Mouse (Mus musculus) adrenal gland, adult 18-20 months (tissue): Measurements from ENCODE around the gene Chst11. TPM values are rescaled to one million over a fixed set of nuclear protein-coding genes. Genes with fewer than 3 reads are reported as not detected.

Experiments
- DNase-seq, 2 experiments: peaks; one replicate each; pipeline ENCODE4 v3.0.0; 2021 to 2022; ENCODE audit warnings: low spot score in 2 of 2
- total RNA-seq, 2 experiments: library from RNA; stranded (reverse); gene quantifications; 1 replicate in 1 of 2; 2 replicates in 1 of 2; pipeline ENCODE4 v1.2.3; 2021

Gene Chst11
- total RNA-seq, 2 experiments from 2014 or later, result 49.8 to 68.7 TPM

DNA sequence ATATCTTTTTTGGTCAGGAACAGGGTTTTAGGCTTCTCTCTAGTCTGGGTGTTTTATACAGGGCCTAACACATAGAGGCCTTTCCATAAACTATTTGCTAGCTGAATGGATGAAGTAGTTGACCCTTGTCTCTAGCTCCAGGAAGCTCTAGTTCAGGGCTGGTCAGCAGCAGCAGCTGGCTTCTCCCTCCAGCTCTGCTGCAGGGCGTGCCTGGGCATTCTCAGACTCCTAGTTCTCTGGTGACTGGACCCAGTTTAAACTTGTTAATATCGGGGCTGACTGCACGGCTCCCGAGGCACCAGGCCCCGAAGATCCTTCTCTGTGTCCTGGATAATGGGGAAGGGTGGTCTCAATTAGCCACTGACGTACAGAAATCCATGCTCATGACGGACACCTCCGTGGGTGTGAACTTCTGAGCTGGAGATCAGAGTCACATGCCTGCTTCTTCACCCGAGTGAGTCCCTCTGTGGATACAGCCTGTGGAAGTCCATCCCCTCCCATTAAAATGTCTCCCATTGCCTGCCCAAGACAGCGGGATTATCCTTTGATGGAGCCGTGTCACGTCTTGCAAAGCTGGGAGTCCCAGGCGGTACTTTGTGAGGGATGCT lies 4.2 kb downstream of the Chst11 start:
- DNase-seq, result no peak

DNA sequence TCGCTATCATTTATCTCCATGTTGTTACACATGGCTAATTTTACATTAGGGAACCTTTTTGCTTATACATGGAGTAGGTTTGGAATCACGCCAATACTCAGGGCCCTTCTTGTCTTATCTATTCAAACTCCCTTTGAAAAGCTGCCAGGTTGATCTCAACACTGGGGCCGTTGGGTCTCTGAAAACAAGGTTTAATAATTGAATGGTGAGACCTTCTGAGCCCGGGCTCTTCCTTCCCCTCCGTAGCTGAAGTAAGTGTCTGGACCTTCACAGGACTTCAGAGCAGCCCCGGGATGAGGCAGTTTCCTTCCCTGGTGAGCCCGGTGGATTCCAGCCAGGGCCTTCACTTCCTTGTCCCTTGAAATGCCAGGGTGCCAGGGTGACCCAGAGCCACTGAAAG lies 5.6 kb downstream of the Chst11 start:
- peak in 1 of 2 experiments; percentile 41 for DNase-seq

DNA sequence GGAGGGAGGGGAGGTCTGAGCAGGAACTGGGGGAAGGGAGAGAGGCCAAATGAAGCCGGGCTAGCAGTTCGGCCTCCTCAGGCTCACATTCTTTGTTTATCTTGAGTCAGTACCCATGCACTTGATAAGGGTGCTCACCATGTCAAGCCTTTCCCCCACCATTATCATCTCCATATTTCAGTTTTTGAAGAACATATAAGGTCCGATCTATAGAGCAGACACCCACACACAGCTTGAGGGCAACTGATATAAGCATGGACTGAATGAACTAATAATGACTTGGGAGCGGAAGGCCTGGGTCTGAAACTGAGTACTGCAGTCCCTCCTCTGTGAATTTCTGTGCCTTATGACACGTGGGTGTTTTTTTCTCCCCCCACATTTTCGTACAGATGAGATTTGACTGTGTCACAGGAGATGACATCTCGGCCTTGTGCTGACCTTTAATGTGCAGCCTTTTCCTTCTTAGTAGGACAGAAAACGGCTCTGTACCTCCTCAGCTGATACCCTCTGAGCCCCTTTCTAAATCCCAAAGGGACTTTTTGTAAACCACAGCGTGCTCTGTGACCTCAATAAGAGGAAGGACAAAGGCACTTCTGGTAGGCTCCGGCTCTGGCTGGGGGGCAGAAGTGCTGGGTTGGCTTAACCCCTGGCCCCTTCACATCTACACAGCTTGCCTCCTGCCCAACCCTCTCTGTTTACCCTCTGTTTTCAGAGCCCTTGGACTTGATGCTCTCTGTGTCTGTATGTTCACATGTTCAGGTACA lies 6.6 kb downstream of the Chst11 start:
- no peak for DNase-seq

DNA sequence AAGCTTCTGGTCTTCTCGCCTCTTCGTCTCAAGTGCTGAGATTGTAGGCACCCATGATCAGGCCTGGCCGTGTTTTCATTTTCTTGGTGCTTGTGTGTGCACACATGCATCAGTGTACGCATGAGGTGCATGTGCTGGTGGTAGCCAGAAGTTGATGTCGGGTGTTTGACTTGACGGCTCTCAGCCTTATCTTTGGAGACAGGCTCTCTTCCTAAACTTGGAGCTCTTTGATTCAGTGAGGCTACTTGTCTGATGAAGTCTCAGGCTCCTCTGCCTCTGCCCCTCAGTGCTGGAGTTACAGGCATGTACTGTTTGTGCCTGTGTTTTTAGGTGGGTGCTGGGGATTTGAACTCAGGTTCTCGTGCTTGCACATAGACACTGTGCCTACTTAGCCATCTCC lies 9.0 kb downstream of the Chst11 start:
- DNase-seq, result no peak

DNA sequence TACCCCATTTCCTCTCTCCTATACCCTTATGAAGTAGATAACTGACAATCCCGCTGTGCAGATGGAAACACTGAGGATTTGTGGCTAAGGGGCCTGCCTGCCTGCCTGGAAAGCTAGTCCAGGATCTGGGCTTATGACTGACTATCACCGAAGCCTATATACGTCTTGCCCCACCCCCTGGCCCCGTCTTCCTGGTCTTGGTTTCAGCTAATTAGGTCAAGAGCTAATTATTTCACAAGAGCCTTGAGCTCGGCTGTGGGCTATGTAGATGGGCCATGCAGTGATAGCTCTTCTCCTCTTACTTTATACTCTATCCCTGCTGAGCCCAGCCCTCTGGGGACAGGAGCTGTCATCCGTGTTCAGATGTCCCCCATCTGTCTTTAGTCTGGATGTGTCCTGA lies 12.2 kb downstream of the Chst11 start:
- DNase-seq, result no peak

DNA sequence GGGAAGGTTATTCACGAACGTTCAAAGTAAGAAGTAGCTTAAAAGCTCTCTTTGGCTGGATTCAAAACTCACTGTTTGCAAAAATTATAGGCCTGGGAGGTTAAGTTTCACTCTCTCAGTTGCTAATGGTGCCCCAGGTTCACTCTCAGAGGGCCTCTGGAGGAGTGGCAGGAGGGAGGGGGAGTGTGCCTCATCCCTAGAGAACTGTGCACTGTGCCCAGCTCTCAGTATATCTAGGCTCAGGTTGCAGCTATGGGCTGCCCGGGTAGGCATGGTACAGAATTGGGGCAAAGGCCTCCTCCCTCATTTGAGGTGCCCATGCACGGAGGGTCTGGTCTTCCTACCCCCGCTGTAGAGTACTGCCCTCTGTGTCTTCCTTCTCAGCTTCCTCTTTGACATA lies 14.9 kb downstream of the Chst11 start:
- DNase-seq, result no peak

DNA sequence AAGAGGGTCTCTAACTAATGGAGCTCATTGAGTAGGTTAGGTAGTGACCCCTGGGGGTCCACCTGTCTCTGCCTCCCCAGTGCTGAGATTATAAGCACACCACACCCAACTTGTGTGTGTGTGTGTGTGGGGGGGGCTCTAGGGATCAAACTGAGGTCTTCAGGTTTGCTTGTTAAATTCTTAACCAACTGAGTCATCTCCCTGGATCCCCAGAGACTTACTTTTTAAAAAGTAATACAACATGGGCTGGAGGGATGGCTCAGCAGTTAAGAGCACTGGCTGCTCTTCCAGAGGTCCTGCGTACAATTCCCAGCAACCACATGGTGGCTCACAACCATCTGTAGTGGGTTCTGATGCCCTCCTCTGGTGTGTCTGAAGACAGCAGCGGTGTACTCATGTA lies 15.4 kb downstream of the Chst11 start:
- DNase-seq, result no peak

DNA sequence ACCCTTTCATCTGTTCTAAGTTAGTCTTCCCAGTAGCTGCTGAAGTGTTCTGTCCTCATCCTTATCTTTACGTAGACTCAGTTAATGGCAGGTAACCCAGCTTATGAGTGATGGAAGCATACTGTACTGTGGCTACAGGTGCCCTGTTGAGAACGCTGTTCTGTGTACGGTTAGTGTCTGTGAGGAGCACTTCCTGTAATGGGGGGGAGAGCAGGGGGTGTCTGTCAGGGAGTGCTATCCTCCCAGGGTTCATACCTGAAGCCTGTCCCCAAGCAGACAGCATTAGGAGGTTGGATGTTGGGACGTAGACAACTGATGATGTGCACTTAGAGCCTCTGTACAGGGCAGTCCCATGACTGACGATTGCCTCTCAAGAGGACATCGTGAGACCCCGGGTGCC lies 18.6 kb downstream of the Chst11 start:
- DNase-seq, result no peak

DNA sequence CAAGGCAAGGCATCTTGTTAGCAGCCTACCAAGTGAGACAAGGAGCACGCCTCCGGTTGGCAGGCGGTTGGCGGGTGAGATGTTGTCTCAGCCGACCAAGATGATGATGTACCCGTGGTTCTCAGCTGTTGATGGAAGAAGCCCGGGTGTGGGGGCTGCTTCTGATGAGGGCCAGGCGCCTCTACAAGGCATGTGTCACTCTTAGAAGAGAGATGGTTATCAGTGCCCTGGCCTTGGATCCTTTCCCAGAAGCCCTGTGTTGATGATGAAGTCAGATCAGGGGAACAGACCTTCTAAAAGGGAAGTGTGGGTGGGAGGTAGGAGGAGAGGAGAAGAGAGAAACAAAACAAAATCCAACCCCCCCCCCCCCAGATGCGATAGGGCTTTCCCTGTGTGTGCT lies 19.1 kb downstream of the Chst11 start:
- peak; percentile 37 to 48 for DNase-seq

DNA sequence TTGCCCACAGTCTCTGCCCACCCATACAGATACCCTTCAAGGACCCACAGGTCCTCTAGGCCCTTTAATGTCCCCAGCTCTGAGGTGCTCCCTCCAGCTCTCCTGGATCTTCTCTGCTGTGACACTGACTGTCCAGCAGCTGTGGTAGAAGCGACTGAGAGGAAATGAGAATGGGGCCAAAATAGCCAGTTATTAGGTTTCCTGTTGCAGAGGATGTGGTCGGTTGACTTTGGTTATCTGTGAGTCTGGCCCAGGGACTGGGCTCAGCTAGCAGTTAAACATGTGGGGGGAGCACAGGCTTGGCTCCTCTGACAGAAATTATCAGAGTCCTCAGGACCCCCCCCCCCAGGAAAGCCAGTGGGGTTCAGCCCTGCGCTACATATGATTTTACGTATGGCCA lies 19.7 kb downstream of the Chst11 start:
- no peak for DNase-seq

DNA sequence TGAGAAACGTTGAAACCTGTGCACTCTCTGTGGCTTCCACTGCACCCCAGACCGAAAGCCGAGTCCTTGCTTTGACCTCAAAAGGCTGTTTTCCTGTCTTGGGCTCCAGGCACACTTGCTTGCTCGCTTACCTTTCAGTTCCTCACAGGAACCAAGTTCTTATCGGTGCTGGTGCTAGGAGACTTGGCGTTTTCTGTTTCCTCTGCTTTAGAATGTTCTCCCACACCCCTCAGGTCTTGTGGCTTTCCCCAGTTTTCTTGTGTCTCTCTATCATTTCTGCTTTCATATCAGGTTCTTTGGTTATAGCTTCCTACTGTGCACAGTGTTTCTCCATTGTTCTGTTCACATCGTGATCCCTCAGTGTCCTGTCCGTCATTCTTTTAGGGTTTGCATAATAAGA lies 21.0 kb downstream of the Chst11 start:
- DNase-seq, result no peak

DNA sequence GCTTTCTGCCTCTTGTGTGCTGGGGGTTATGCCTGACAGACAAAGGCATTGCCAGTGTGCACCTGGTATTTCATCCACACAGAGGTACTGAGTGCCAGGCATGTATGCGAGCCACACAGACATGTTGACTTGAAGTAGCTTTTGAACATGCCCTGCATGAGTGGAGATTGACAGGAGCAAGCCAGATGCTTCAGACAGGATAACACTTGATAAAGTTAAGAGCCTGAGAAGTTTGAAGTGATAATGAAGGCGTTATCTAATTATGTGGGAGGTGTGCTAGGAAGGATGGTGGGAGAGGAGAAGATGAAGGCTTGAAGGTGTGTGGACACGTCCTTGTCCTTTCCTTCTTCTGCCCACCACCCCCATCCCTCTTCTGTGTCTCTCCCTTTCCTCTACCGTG lies 28.7 kb downstream of the Chst11 start:
- no peak for DNase-seq

DNA sequence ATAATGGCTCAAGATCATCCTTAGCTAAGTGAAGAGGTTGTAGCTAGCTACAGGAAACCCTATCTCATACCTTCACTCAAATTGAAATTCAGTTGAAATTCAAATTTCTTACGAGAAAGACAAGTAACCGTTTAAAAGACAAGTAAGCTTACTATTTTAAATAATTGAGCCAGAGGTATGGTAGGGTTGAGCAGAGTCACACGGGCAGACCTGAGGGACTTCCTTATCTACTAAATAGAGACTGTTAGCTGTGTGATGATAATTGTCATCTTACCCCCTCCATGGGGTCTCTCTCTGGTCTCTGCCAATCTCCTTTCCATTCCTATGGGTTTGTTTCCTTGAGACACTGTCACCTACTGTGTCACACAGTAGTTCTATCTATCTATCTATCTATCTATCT lies 30.6 kb downstream of the Chst11 start:
- DNase-seq, result no peak

DNA sequence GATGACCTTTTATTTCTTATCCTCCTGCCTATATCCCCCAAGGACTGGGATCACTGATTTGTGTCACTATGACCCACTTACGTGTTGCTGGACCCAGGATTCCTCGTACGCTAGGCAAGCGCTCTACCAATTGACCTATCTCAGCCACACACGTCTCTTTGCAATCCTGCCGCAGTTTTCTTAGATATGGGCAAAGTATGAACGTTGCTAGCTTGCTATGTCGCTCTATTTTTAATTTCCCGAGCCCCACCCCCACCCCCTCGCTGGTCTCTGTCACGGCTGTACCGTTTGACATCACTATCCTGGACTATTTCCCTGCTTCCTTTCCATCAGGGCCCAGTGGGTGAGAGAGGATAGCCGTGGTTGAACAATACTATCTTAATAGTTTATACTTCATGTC lies 31.5 kb downstream of the Chst11 start:
- no peak for DNase-seq

DNA sequence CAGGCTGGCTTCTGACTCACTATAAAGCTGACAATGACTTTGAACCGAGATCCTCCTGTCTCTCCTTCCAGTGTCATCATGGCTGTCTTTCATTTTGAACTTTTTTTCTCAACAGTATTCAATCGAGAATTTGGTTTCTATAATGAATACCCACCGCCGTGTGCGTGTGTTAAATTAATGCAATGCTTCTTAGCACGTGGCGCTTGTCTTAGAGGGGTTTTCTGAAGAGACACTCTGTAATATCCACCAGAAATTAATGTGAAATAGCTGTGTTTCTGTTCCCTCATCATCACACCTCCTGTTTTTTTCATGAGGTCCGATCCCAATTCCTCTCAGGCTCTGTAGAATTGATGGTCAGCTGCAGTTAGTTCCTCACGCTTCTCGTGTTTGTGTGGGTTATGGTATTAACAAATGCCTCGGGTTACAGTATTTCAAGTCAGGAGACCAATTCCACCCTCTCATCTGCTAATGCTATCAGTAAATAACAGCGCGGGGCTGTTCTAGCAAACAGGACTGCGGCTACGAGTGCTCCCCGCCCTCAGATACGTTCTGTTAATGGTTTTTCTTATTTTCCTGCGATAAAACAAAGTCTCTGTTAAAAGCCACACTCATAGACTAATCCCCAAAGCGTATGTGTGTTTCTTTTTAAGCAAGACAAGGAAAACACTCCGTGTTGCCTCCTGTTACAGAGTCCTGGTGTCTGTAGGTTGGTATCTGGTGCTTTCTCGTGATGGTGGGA lies 32.6 kb downstream of the Chst11 start:
- no peak for DNase-seq

DNA sequence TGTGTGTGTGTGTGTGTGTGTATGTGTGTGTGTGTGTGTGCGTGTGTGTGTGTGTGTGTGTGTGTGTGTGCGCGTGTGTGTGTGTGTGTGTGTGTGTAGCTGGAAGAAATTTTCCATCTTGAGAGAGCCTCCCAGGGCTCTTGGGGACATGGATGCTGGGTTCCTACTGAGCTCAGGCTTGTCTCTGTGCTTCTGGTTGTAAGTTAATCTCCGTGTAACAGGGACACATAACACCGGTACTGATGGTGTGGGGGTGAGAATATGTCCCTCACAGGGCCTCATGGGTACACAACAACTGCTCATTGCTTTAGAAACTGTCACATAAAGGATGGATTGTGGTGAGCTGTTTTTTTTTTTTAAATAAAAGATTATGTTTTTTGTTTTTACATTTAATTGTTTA lies 33.2 kb downstream of the Chst11 start:
- no peak for DNase-seq

DNA sequence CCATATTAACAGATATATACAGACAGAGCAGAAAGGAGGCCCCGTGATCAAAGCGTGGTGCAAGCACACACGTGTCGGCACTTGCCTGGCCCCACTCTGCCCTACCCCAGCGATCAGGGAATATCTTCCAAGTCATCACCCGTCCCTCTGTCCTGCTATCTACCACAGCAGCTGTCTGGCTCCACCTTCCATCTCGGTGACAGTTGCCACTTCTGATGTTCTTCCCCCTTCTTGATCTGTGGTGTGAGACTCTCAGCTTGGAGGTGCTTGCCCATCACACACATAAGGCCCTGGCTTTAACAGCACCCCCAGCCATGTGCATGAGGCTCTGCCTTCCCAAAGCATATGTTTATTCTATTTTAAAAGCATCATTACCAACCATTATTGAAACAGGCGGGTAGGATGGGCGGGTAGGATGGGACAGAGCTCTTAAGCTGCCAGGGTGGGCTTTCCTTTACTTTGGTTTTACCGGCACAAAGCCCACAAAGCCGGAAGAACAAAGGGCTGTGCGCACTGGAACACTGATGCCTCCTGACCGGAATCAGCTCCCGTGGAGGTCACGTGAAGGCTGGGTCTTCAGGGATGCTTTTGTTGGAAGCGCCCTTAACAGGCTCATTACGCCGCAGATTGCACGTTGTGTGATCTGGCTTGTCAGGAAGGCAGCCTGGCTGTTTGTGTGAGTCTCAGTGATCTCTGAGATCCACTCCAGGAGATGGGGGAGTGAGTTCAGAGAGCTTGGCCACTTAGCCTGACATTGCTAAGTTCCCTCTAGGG lies 34.4 kb downstream of the Chst11 start:
- DNase-seq, result no peak

DNA sequence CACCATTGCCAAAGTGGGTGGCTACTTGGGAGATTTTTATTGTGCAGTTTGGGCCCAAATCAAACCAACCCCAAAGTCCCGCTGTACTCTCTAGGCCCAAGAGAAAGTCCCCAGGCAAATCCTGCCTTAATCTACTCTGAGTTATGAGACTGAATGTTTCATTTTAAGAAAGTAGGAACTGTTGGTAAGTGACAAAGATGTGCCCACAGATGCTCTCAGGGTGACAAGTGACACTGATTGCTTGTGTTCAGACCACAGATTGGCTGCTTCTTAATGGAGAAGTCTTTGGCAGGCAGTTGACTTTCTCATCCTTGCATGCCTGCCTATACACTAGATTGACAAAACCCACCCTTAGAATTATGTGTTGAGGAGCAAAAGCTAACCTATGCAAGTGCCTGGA lies 37.3 kb downstream of the Chst11 start:
- no peak for DNase-seq

DNA sequence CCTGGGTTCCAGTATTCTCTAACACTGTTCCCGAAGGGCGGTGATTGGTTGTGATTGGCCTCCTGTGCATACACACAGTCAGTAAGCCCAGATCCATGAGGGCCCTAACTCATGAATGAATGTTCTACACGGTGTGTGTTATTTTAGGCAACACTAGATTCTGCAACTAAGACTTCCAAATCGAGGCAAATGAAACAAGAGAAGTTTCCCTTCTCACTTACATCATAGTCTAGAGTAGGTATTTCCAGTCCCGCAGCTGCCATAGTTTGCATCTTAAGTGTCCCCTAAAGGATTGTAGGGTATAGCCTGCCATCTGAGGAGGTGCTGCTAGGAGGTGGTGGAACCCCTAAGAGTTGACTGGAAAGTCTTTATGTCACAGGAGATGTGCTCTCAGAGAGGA lies 40.9 kb downstream of the Chst11 start:
- DNase-seq, result no peak

DNA sequence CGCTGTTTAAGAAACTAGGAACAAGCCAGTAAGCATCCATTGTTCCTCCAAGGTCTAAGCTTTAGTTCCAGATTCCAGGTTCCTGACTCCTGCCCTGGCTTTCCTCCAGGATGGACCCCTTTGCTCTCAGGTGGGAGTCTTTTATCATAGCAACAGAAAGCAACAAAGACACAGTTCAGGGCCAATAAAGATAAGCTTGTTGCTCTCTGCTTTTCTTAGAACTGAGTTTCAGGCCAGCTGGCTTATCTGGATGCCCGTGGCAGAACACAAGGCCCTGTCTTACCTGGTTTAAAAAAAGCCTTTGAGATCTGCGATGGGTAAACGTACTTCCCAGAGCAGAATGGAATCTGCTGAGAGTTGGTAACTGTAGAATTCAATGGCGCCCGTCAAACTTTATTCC lies 42.4 kb downstream of the Chst11 start:
- DNase-seq, result no peak

DNA sequence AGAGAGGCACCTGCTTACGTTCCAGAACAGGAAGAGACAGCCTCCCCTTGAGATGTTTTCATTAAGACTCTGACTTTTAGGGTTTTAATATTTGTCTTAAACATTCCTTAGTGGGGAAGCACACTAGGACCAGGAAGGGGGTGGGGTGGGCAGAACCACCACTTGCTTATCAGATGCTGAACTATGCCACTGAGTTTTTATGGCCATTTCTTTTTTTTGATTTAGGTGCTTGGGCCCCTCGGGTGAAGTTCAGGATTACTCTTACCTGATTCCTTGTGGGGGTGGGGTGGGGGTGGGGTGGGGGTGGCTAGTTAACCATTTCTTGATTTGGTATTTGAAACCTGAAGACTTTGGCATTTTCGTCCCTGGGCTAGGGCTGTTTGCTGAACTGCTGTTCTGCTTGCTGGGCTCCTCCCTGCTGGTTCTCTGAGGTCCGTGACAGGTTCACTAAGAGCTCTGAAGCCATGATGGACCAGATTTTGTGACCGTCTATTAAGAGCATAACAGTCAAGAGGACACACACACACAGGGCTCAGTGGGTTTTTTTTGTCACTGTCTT lies 44.9 kb downstream of the Chst11 start:
- DNase-seq, result no peak
